Mouse (Mus musculus) megakaryocyte, embryonic 14.5 days (primary cell): ENCODE results near the gene Galnt2.

Experiments
- FLI1 ChIP-seq: IDR thresholded peaks from 2 replicates; pipeline ENCODE4 v1.6.1; 2012; ENCODE audit warnings: low read length, inconsistent platforms, mixed read lengths
- GATA1 ChIP-seq: IDR thresholded peaks from 3 replicates; pipeline ENCODE4 v1.6.1; 2012; ENCODE audit warnings: mixed read lengths, low read length, inconsistent platforms, borderline replicate concordance

DNA sequence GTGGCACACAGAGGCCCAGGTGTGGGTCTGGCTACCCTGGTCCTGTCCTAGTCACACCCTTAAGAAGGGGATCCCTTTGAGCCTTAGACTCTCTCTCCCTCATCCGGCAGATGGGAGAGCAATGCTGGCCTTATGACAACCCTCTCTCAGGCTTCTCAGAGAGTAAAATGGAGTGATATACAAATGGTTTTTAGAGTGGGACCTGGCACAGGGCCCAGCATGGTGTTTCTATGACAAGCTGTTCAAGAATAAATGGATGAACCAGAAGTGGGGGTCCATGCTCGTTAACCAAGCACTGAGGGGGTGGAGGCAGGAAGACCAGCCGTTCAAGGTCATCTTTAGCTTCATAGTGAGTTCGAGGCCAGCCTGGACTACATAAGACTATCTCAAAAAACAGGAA lies 38.9 kb upstream of the Galnt2 start:
- TF ChIP-seq FLI1 (no peak), GATA1 (no peak)
